Mouse (Mus musculus) olfactory bulb, adult 2 months (tissue): ENCODE data around the gene Nme3.

Source experiments
- CTCF ChIP-seq: fragments of 200-500 bp; IDR thresholded peaks from 2 replicates; pipeline ENCODE4 v1.5.1; 2012; ENCODE audit warnings: low read depth, mild to moderate bottlenecking, low read length, moderate library complexity; ENCODE audit not compliant: insufficient read depth
- POLR2A ChIP-seq: fragments of 200-500 bp; IDR thresholded peaks from 2 replicates; pipeline ENCODE4 v1.6.1; 2012; ENCODE audit warnings: mild to moderate bottlenecking, low read depth, low read length, moderate library complexity; ENCODE audit not compliant: insufficient read depth

GRCm38 (mm10) chr17:24890151-24891092, 5.9 kb upstream of the Nme3 start:
- TF ChIP-seq CTCF (no peak), POLR2A (no peak)
